Comparison of ENCODE assay signal across 8 mouse cellular contexts in the genomic region with DNA sequence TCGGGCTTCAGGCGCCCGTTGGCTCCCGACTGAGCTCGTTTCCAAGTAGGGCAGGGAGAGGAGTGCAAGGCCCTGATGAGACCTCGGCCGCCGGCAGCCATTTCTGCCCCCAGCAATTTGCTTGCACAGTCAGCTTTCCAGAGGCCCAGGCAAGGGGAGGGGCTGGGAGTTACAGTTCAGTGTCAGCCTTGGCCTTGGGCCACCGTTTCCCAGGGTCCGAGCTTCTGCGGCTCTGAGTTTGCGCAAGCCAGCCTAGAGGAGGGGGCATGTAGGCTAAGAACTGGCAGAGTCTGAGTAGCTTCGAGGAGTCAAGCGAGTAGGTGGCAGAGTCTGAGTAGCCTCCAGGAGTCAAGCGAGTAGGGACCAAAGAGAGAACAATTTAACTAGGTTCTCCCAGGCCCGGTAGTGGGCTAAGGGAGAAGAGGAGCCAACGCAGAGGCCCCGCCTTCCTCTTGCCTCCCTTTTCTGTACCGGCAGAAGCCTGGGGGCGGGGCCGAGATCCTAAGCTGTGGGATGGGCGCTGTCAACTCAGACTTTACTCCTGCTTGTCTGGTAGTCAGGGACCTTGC. TPM values are rescaled to one million over a fixed set of nuclear protein-coding genes. Genes with fewer than 3 reads are reported as not detected.
DNase-seq lines count a peak whose midpoint lies in the region; ATAC-seq and TF ChIP-seq lines count a peak whose summit lies in the region.

A gene (minus strand): TSS at position 413 of the 569 bp plus-strand sequence.

- H3K27ac ChIP-seq in embryonic facial prominence, embryonic 14.5 days (replicated peaks; ENCODE audit: low read depth, low read length), result peak within 1 kb of the TSS; percentile 84
- peak within 1 kb of the TSS; percentile 97 for H3K27ac ChIP-seq in kidney, adult 2 months (ENCODE audit: insufficient read depth, low read depth, low read length)
- H3K27ac ChIP-seq in limb, embryonic 10.5 days, result peak within 1 kb of the TSS; percentile 86
- peak within 1 kb of the TSS; percentile 25; the same call in 1 of the 2 replicates for H3K27ac ChIP-seq in midbrain, embryonic 11.5 days (ENCODE audit: low read depth, low read length)
- H3K27ac ChIP-seq in small intestine, adult 2 months (ENCODE audit: insufficient read depth, low read depth, low read length), result peak within 1 kb of the TSS; percentile 92

- no peak for ATAC-seq in CD4-positive, CD25-positive, alpha-beta regulatory T cell, adult 4 months
- ATAC-seq in embryonic facial prominence, embryonic 14.5 days (ENCODE audit: low read depth), result peak; percentile 89
- peak; percentile 87 for ATAC-seq in midbrain, embryonic 11.5 days (ENCODE audit: low FRiP score)

- H3K27me3 ChIP-seq in embryonic facial prominence, embryonic 14.5 days (replicated peaks; ENCODE audit: control insufficient read depth, insufficient read depth, low read length), result no peaks in the 10 kb centered on the region
- no peaks in the 10 kb centered on the region for H3K27me3 ChIP-seq in kidney, adult 2 months (replicated peaks; ENCODE audit: control insufficient read depth, insufficient read depth, low read length)
- 0 out of 2 replicates have a peak, but pooled peaks cover 4% of the 10 kb centered on the region for H3K27me3 ChIP-seq in limb, embryonic 10.5 days (ENCODE audit: low read depth, poor library complexity, severe bottlenecking)
- H3K27me3 ChIP-seq in midbrain, embryonic 11.5 days (ENCODE audit: control insufficient read depth, insufficient read depth, low read length), result no peaks in the 10 kb centered on the region
- no peaks in the 10 kb centered on the region for H3K27me3 ChIP-seq in small intestine, adult 2 months (ENCODE audit: control insufficient read depth, insufficient read depth, low read length)

- no peak for TF ChIP-seq CTCF in kidney, adult 2 months (conservative IDR thresholded peaks at IDR 0.05; ENCODE audit: insufficient read depth, insufficient read length, low read depth, low read length)
- TF ChIP-seq CTCF in small intestine, adult 2 months (IDR thresholded peaks at IDR 0.05; ENCODE audit: extremely low read depth, insufficient read length, insufficient replicate concordance, low read depth, low read length), result no peak

- H3K9me3 ChIP-seq in embryonic facial prominence, embryonic 14.5 days (ENCODE audit: control insufficient read depth, low read length), result no peaks in the 10 kb centered on the region
- H3K9me3 ChIP-seq in limb, embryonic 10.5 days (replicated peaks), result no peaks in the 10 kb centered on the region
- H3K9me3 ChIP-seq in midbrain, embryonic 11.5 days (ENCODE audit: control insufficient read depth, low read length), result no peaks in the 10 kb centered on the region

- WGBS in embryonic facial prominence, embryonic 14.5 days, result 4% methylated on average over 22 of the region's 22 CpGs
- WGBS in kidney, adult 2 months, result 8% methylated on average over 22 of the region's 22 CpGs
- WGBS in limb, embryonic 10.5 days, result 6% methylated on average over 22 of the region's 22 CpGs
- 5% methylated on average over 22 of the region's 22 CpGs for WGBS in midbrain, embryonic 11.5 days
- 7% methylated on average over 22 of the region's 22 CpGs for WGBS in small intestine, adult 2 months

- peak; percentile 55 for TF ChIP-seq POLR2A in kidney, adult 2 months (IDR thresholded peaks at IDR 0.05; ENCODE audit: low read depth, low read length)
- peak; percentile 14; the same call in 1 of the 2 replicates for TF ChIP-seq POLR2A in small intestine, adult 2 months (IDR thresholded peaks at IDR 0.05; ENCODE audit: low read depth, low read length)

- DNase-seq in CD4-positive, CD25-positive, alpha-beta regulatory T cell, adult 2 months (ENCODE audit: low read depth, low spot score), result peak; percentile 19
- DNase-seq in embryonic facial prominence, embryonic 14.5 days (ENCODE audit: low spot score), result peak; percentile 95
- DNase-seq in heart, adult 18-20 months, result peak; percentile 88 to 89
- peak; percentile 94 for DNase-seq in kidney, adult 2 months
- peak; percentile 76 for DNase-seq in limb, embryonic 10.5 days (ENCODE audit: low spot score)
- DNase-seq in midbrain, embryonic 11.5 days (ENCODE audit: low spot score, missing footprints), result peak; percentile 97

- peak within 1 kb of the TSS; percentile 34 for H3K4me3 ChIP-seq in embryonic facial prominence, embryonic 14.5 days (ENCODE audit: low read depth, low read length)
- H3K4me3 ChIP-seq in kidney, adult 2 months (ENCODE audit: insufficient read depth, low read depth, low read length), result peak within 1 kb of the TSS; percentile 57
- peak within 1 kb of the TSS; percentile 52 for H3K4me3 ChIP-seq in limb, embryonic 10.5 days
- H3K4me3 ChIP-seq in midbrain, embryonic 11.5 days (ENCODE audit: low read depth, low read length), result peak within 1 kb of the TSS; percentile 25
- H3K4me3 ChIP-seq in small intestine, adult 2 months (ENCODE audit: low read depth, low read length), result peak within 1 kb of the TSS; percentile 63

- peaks cover 26% of the 10 kb centered on the region for H3K4me1 ChIP-seq in embryonic facial prominence, embryonic 14.5 days (ENCODE audit: control insufficient read depth, insufficient read depth, low read length)
- H3K4me1 ChIP-seq in kidney, adult 2 months (ENCODE audit: control insufficient read depth, insufficient read depth, low read length), result peaks cover 29% of the 10 kb centered on the region
- H3K4me1 ChIP-seq in limb, embryonic 10.5 days, result peaks cover 32% of the 10 kb centered on the region
- H3K4me1 ChIP-seq in midbrain, embryonic 11.5 days (ENCODE audit: control insufficient read depth, insufficient read depth, low read length), result peaks cover 19% of the 10 kb centered on the region
- peaks cover 11% of the 10 kb centered on the region; the same call in 1 of the 2 replicates for H3K4me1 ChIP-seq in small intestine, adult 2 months (ENCODE audit: control insufficient read depth, insufficient read depth, insufficient read length, low read length)

- no peaks in the 10 kb centered on the region for H3K36me3 ChIP-seq in embryonic facial prominence, embryonic 14.5 days (ENCODE audit: control insufficient read depth, insufficient read depth, low read length)
- no peaks in the 10 kb centered on the region for H3K36me3 ChIP-seq in kidney, adult 2 months (ENCODE audit: control insufficient read depth, insufficient read depth, low read length)
- H3K36me3 ChIP-seq in limb, embryonic 10.5 days, result no peaks in the 10 kb centered on the region
- H3K36me3 ChIP-seq in midbrain, embryonic 11.5 days (ENCODE audit: control insufficient read depth, insufficient read depth, low read length), result no peaks in the 10 kb centered on the region
- H3K36me3 ChIP-seq in small intestine, adult 2 months (ENCODE audit: control insufficient read depth, insufficient read depth, low read length), result no peaks in the 10 kb centered on the region

- H3K4me2 ChIP-seq in embryonic facial prominence, embryonic 14.5 days (ENCODE audit: low read depth, low read length), result peak within 1 kb of the TSS; percentile 58
- peak within 1 kb of the TSS; percentile 56 for H3K4me2 ChIP-seq in midbrain, embryonic 11.5 days

- H3K9ac ChIP-seq in embryonic facial prominence, embryonic 14.5 days (ENCODE audit: low read depth, low read length), result peak within 1 kb of the TSS; percentile 66
- peak within 1 kb of the TSS; percentile 60 for H3K9ac ChIP-seq in midbrain, embryonic 11.5 days (ENCODE audit: low read length)

RNA-seq across cellular contexts. Expression of the gene that starts here (rescaled TPM):
- under 1 TPM; 0.39 to 0.77 TPM for polyA plus RNA-seq in CD4-positive, CD25-positive, alpha-beta regulatory T cell, adult 4 months (2017; shearing (Covaris generic))
- polyA plus RNA-seq in embryonic facial prominence, embryonic 14.5 days (2014; fragmentation: Nextera tagmentation; extraction: Ambion mirVana), result 3.5 and 4.4 TPM in 2 replicates
- total RNA-seq in heart, adult 18-20 months (2021), result 1 to 10 TPM; 3.3 to 4.3 TPM
- 68.9 and 74.1 TPM in 2 replicates for polyA plus RNA-seq in kidney, adult 2 months (2012; rRNA removed)
- 0.30 and 0.74 TPM in 2 replicates for polyA plus RNA-seq in limb, embryonic 10.5 days (2016; fragmentation: Nextera tagmentation; extraction: Ambion mirVana)
- polyA plus RNA-seq in midbrain, embryonic 11.5 days (2014; fragmentation: Nextera tagmentation; extraction: Ambion mirVana), result 0.71 and 0.73 TPM in 2 replicates
- 3.0 and 23.0 TPM in 2 replicates for polyA plus RNA-seq in small intestine, adult 2 months (2012; rRNA removed)

Comparison
In these comparisons a context has a peak if more than half of its experiments do, and no peak if none do; other contexts are left out.
1. Peak in DNase-seq, H3K4me3 ChIP-seq and H3K27ac ChIP-seq in limb, embryonic 10.5 days; RNA of the gene not detected or under 1 TPM.
2. Peak in DNase-seq, ATAC-seq, H3K4me3 ChIP-seq, H3K27ac ChIP-seq, H3K9ac ChIP-seq and H3K4me2 ChIP-seq in midbrain, embryonic 11.5 days; RNA of the gene not detected or under 1 TPM.
3. DNase-seq: peak in every context shown above with its lines; median percentile 97 in midbrain, embryonic 11.5 days; 95 in embryonic facial prominence, embryonic 14.5 days; 94 in kidney, adult 2 months; 88 in heart, adult 18-20 months; 76 in limb, embryonic 10.5 days; 19 in CD4-positive, CD25-positive, alpha-beta regulatory T cell, adult 2 months.
4. H3K27ac ChIP-seq: peak in every context shown above with its lines; median percentile 97 in kidney, adult 2 months; 92 in small intestine, adult 2 months; 86 in limb, embryonic 10.5 days; 84 in embryonic facial prominence, embryonic 14.5 days; 25 in midbrain, embryonic 11.5 days.